Mouse (Mus musculus): Measurements from ENCODE around the gene Plaa.

- TF ChIP-seq JUND (conservative IDR thresholded peaks at IDR 0.05; ENCODE audit: low read depth, low read length) (no peak), ETS1 (conservative IDR thresholded peaks at IDR 0.05; ENCODE audit: low read depth, low read length) (no peak), POLR2A (IDR thresholded peaks at IDR 0.05; ENCODE audit: low read depth, low read length) (peak; percentile 76), MAX (IDR thresholded peaks at IDR 0.05; ENCODE audit: low read length) (no peak), IRF4 (IDR thresholded peaks at IDR 0.05; ENCODE audit: low read depth, low read length) (no peak), CTCF (conservative IDR thresholded peaks at IDR 0.05 in 1 of 2, IDR thresholded peaks at IDR 0.05 in 1 of 2; ENCODE audit: low read depth in 2 of 2, low read length in 2 of 2) (no peak), MXI1 (IDR thresholded peaks at IDR 0.05; ENCODE audit: low read depth, low read length) (peak; percentile 84; the same call in 1 of the 2 replicates), E2F4 (IDR thresholded peaks at IDR 0.05; ENCODE audit: insufficient replicate concordance, low read depth, low read length) (0 out of 2 replicates have a peak, but pooled peaks have one; percentile 67), USF1 (IDR thresholded peaks at IDR 0.05; ENCODE audit: low read depth, low read length) (no peak), GABPA (IDR thresholded peaks at IDR 0.05; ENCODE audit: insufficient replicate concordance, low read depth, low read length) (no peak), UBTF (IDR thresholded peaks at IDR 0.05; ENCODE audit: low read depth, low read length) (no peak), KAT2A (IDR thresholded peaks at IDR 0.05; ENCODE audit: insufficient replicate concordance, low read length) (peak; percentile 38; the same call in 1 of the 2 replicates), ZKSCAN1 (IDR thresholded peaks at IDR 0.05; ENCODE audit: borderline replicate concordance, low read depth, low read length) (no peak)
Measured at GRCm38 (mm10) chr4:94613972-94614626, 11.1 kb upstream of the Plaa start, which contains the start of gene Ift74.
